8 mouse cellular contexts compared by ENCODE assay signal in genomic region chr13:76098116-76098492, GRCm38 (mm10). TPM values are rescaled to one million over a fixed set of nuclear protein-coding genes. Genes with fewer than 3 reads are reported as not detected.
A peak's percentile ranks its signal among the peaks of the same experiment; 100 is the strongest.
DNase-seq lines count a peak whose midpoint lies in the region; ATAC-seq and TF ChIP-seq lines count a peak whose summit lies in the region.

No protein-coding gene starts in this region.

- 0 out of 2 replicates have a peak, but pooled peaks cover 6% of the 10 kb centered on the region for H3K4me1 ChIP-seq in forebrain, embryonic 12.5 days
- peaks cover 13% of the 10 kb centered on the region for H3K4me1 ChIP-seq in midbrain, embryonic 10.5 days

- peak overlapping the region; percentile 58 for H3K4me2 ChIP-seq in forebrain, embryonic 12.5 days

- no peaks in the 10 kb centered on the region; the same call in 1 of the 2 replicates for H3K36me3 ChIP-seq in forebrain, embryonic 12.5 days (replicated peaks)
- H3K36me3 ChIP-seq in midbrain, embryonic 10.5 days: peaks cover 7% of the 10 kb centered on the region; the same call in 1 of the 2 replicates

- no peaks in the 10 kb centered on the region for H3K27me3 ChIP-seq in forebrain, embryonic 12.5 days
- H3K27me3 ChIP-seq in midbrain, embryonic 10.5 days (ENCODE audit: low read depth, poor library complexity, severe bottlenecking): no peaks in the 10 kb centered on the region

- 3% methylated on average over 16 of the region's 16 CpGs for WGBS in forebrain, embryonic 12.5 days
- 4% methylated on average over 16 of the region's 16 CpGs for WGBS in midbrain, embryonic 10.5 days

- H3K9ac ChIP-seq in forebrain, embryonic 12.5 days: peak overlapping the region; percentile 70

- peak; percentile 84 for ATAC-seq in forebrain, embryonic 12.5 days (ENCODE audit: low FRiP score)

- DNase-seq in layer of hippocampus, adult 2 months (ENCODE audit: low spot score in 2 of 2): no peak
- no peak for DNase-seq in layer of hippocampus, postnatal 36 days
- DNase-seq in ZHBTc4 (ENCODE audit: low read depth, low spot score): peak; percentile 92
- peak; percentile 70 for DNase-seq in kidney, postnatal 14 days
- no peak for DNase-seq in midbrain, embryonic 10.5 days (ENCODE audit: low spot score)
- no peak for DNase-seq in urinary bladder, postnatal 36 days (ENCODE audit: low spot score in 2 of 2)
- no peak for DNase-seq in right cerebral cortex, postnatal 4 days

- TF ChIP-seq CTCF in layer of hippocampus, adult 2 months (conservative IDR thresholded peaks at IDR 0.05): no peak

- no peaks in the 10 kb centered on the region for H3K9me3 ChIP-seq in forebrain, embryonic 12.5 days
- H3K9me3 ChIP-seq in midbrain, embryonic 10.5 days (replicated peaks): no peaks in the 10 kb centered on the region

- H3K27ac ChIP-seq in layer of hippocampus, adult 2 months: peak overlapping the region; percentile 90
- H3K27ac ChIP-seq in forebrain, embryonic 12.5 days: peak overlapping the region; percentile 81
- peak overlapping the region; percentile 88 for H3K27ac ChIP-seq in midbrain, embryonic 10.5 days (replicated peaks)

- H3K4me3 ChIP-seq in layer of hippocampus, adult 2 months: peak overlapping the region; percentile 67
- peak overlapping the region; percentile 66 for H3K4me3 ChIP-seq in forebrain, embryonic 12.5 days (replicated peaks)
- H3K4me3 ChIP-seq in midbrain, embryonic 10.5 days: peak overlapping the region; percentile 82

RNA-seq across cellular contexts. Expression of gene Arsk, which starts 0.4 kb away (rescaled TPM):
- 1 to 10 TPM; 5.9 to 7.0 TPM for total RNA-seq in layer of hippocampus, adult 2 months (2021)
- total RNA-seq in layer of hippocampus, postnatal 36 days (2021): 1 to 10 TPM; 5.1 to 6.8 TPM
- polyA plus RNA-seq in forebrain, embryonic 12.5 days (2016; fragmentation: Nextera tagmentation; extraction: Ambion mirVana): 5.5 and 5.8 TPM in 2 replicates
- polyA plus RNA-seq in midbrain, embryonic 10.5 days (2016; fragmentation: Nextera tagmentation; extraction: Ambion mirVana): 4.1 and 6.0 TPM in 2 replicates

RNA-seq across cellular contexts. Expression of gene Ttc37, which starts 0.4 kb away (rescaled TPM):
- 10 to 100 TPM; 19.8 to 22.2 TPM for total RNA-seq in layer of hippocampus, adult 2 months (2021)
- total RNA-seq in layer of hippocampus, postnatal 36 days (2021): 10 to 100 TPM; 20.9 to 24.4 TPM
- 16.9 and 17.2 TPM in 2 replicates for polyA plus RNA-seq in forebrain, embryonic 12.5 days (2016; fragmentation: Nextera tagmentation; extraction: Ambion mirVana)
- polyA plus RNA-seq in midbrain, embryonic 10.5 days (2016; fragmentation: Nextera tagmentation; extraction: Ambion mirVana): 11.9 and 12.3 TPM in 2 replicates

RNA-seq across cellular contexts. Expression of gene Gpr150, which starts 41.3 kb away (rescaled TPM):
- 1 to 10 TPM; 1.6 to 2.2 TPM for total RNA-seq in layer of hippocampus, adult 2 months (2021)
- total RNA-seq in layer of hippocampus, postnatal 36 days (2021): 1 to 10 TPM; 1.6 to 2.4 TPM
- polyA plus RNA-seq in forebrain, embryonic 12.5 days (2016; fragmentation: Nextera tagmentation; extraction: Ambion mirVana): 0.47 and 0.49 TPM in 2 replicates
- 0.55 and 0.60 TPM in 2 replicates for polyA plus RNA-seq in midbrain, embryonic 10.5 days (2016; fragmentation: Nextera tagmentation; extraction: Ambion mirVana)

Comparison
In these comparisons a context has a peak if more than half of its experiments do, and no peak if none do; other contexts are left out.
1. DNase-seq: peak in ZHBTc4 (single experiment) and kidney, postnatal 14 days (single experiment); none in layer of hippocampus, adult 2 months (0 of 2), layer of hippocampus, postnatal 36 days (0 of 2), midbrain, embryonic 10.5 days (single experiment), urinary bladder, postnatal 36 days (0 of 2) and right cerebral cortex, postnatal 4 days (single experiment).
2. Peak in every context shown above with its lines, with median percentiles within 50 percentile points of each other: H3K27ac ChIP-seq and H3K4me3 ChIP-seq.